Mouse (Mus musculus) A20 (cell line): ENCODE results near the gene Fli1.

Source experiments
- DNase-seq: peaks from one replicate; pipeline ENCODE4 v3.0.0-alpha.2; 2011; ENCODE audit warnings: low read depth, low spot score

The Fli1 gene

DNA sequence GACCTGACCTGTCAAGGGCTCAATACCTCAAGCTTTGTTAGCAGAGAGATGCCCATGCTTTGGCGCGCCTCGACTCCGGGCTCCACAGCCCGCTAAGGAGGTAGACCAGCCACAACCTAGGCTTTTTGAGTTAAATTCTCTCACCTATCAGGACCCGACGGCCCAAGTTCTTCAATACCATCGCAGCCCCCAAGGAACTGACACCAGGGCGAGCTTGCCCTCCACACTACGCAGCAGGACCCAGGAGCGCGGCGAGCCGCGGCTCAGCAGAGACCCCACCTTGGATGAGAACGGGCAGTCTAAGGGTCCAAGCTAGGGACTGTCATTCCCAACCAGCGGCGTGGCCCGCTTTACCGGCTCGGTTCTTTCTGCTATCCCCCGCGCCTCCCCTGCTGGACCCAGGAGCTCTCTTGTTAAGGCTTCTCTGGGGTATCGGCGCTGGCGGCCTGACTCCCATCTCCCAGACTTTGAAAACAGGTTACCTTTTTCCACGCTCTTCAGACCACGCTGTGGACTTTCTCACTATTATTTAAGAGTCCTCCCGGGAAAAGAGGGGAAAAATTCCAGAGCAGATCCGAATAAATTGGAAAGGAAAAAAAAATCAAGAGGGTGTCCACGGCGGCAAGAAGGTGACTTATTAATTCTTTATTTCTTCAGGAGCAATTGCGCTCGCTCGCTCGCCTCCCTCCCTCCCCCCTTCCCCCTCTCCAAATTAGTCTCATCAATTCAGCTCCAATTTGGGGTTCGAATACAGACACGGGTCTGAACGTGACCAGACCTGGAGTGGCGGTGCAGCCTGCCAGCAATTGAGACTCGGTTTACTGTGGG, at the start of gene Fli1:
Gene Fli1 (minus strand): TSS at position 650 of the 828 bp plus-strand sequence.
- DNase-seq: peak; percentile 35

DNA sequence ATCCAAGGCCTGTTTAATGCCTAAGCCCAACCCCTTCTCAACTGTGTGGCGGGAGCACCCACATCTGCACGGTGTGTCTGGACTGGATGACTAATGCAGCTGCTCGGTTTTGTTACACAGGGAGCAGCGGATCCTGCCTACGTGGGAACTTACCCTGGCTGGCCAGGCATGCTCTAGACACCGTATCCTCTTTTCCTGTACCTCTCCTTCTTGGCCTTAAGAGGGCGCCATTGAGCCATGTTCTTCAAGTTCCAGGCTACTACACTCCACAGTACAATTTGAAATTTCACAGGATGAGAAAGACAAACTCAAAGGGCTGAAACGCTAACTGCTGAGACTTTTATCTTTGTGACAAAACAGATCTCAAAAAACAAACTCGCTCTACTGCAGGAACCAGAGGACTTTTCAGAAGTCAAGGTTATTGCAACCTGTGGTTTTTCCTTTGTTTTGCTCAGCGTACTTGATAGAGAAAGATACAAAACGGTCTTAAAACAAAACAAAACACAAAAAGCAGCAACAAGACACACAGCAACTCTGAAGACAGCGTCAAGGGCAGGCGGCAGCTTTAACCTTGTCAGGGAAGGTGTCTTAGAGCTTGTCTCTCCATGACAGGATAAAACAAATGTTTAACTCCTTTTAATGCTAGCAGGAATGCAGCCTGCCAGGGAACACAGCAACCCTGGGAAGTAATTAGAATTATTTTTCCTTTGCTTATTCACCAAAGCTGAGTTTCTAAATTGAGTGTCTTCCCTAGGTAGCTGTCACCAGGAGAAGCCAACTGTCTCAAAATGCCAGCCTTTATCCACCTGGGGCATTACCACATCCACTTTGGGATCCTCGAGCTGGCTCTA, 49.3 kb upstream of the Fli1 start:
- DNase-seq: peak; percentile 92

GRCm38 (mm10) chr9:32590571-32590970, 47.9 kb upstream of the Fli1 start:
- DNase-seq: no peak

DNA sequence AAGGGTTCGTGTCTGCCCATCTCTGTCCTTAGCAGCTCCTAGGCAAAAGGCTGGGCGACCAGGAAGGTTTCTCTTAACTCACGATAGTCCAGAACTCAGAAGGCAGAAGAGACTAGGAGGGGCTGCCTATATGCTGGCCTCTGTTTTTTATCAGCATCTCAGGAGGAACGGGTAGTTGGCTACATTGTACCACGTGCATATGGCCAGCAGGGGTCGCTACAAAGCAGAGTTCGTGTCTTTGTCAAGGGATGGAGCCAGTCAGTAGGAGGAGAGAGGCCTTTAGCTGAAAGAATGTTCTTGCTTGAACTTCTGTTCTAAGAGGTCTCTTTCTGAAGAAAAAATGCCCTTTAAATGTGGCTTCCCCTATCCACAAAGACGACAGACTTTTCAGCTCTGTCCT, 47.2 kb upstream of the Fli1 start:
- peak; percentile 87 for DNase-seq

DNA sequence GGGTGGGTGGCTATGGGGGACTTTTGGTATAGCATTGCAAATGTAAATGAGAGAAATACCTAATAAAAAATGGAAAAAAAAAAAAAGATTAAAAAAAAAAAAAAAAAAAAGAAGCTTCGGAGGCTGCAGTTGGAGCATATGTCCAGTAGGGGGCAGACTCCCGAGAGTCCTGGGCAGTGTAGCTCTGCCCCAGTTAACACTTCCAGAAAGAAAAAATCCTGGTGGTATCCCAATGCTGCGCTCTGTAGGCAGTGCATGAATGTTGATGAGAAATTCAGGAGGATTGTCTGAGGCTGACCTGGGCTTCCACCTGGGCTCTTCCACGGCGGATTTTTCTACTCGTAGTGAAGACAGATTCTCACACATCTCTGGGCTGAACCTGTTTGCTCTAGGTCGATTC, 42.7 kb upstream of the Fli1 start:
- DNase-seq: peak; percentile 35

- no peak for DNase-seq
These were observed 41.2 kb upstream of the Fli1 start for GRCm38 (mm10) chr9:32583905-32584304.

DNA sequence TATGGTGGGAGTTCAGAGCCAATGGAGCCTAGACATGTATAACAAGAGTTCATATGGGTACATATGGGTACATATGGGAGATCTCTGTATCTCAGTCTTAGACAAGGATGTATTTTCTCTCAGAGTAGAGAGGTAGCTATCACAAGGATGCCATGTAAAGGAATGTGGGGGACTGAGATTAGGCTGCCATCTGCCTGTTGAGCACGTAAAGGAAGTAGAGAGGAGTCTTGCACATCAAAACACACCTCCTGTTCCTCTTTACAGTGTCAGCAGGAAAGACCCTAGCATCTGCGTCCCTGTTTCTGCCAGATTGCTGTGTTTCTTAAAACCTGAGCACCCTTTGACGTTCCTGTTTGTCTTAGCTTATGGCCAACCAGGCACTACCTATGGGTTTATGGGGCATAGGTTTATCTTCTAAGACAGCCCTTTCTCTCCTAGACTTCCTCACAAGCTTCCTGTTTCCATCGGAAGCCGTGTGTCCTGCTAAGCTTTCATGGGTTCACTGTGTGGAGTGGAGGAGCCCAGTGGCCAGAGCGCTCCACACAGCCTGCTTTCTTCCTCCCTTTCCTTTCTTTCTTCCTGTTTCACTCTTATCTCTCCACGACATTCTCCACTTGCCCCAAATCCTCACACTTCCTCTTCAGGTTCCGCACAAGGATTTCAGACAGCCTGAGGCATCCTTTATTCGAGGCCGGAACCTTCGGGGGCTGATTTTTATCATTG, 39.4 kb upstream of the Fli1 start:
- peak; percentile 48 for DNase-seq

DNA sequence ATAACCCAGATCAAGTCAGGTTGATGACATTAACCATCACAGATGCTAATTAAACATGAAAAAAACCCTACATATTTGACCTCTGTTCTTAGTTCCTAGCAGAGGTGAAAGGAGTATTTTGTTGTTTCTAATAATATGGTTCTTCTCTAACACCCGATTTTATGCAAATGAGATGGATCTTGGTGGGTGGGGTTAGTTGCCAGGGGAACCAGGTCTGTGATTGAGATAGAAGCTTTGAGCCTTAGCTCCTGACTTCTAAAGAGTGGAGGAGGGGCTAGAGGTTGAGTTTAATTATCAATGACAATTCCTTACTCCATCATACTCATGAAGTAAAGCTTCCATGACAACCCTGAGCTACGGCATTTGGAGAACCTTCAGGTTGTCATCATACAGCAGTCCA, 35.8 kb upstream of the Fli1 start:
- no peak for DNase-seq

DNA sequence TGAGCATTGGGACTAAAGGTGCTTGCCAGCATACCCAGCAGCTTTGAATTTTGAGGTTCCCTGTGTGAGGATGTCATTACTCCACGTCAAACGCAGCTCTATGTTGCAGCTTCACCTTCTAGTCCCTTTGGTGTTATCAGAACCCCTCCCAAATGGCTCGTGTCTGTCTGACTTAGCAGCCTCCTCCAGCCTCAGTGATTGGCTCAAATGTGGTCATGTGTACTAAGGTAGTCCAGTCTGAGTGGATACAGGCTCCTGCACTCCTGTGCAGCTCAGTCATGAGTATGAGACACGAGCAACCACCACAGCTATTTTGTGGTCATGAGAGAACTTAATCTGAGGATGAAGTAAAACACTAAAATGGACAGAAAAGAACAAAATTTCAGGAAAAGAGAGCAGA, 31.0 kb upstream of the Fli1 start:
- no peak for DNase-seq

GRCm38 (mm10) chr9:32571676-32572075, 29.0 kb upstream of the Fli1 start:
- no peak for DNase-seq

DNA sequence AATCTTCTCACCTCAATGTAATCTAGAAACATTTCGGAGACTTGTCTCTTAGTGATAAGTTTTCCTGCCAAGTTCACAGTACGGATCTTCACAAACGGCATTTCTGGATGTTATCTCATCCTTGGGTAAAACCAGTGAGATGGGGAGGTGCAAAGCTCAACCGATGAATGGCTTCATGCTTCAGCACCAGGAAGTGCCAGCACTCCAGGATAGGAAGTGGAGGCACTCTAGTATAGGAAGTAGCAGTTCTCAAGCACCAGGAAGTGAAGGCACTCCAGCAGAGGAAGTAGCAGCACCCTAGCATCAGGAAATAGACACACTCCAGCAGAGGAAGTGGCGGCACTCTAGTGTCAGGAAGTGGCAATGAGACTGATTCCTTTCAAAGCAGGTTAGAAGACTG, 27.9 kb upstream of the Fli1 start:
- DNase-seq: no peak

DNA sequence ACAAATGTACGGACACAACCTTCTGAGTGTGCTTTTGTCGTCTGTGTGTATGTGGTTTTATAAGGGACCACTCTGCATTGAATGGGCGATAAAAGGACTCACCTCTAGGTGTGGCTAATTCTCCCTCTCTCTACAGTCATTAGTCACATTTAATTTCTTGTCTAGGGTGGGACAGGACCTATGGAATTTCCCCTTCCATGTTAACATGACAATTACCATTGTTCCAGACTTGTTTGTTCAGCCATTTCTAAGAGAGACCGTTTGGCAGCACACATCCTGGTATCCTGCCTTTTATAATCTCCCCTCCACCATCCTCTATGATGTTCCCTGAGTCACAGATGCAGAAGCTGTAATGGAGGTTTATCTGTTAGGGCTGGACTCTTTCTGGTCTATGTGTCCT, 26.6 kb upstream of the Fli1 start:
- DNase-seq: no peak

GRCm38 (mm10) chr9:32567603-32568002, 24.9 kb upstream of the Fli1 start:
- no peak for DNase-seq

DNA sequence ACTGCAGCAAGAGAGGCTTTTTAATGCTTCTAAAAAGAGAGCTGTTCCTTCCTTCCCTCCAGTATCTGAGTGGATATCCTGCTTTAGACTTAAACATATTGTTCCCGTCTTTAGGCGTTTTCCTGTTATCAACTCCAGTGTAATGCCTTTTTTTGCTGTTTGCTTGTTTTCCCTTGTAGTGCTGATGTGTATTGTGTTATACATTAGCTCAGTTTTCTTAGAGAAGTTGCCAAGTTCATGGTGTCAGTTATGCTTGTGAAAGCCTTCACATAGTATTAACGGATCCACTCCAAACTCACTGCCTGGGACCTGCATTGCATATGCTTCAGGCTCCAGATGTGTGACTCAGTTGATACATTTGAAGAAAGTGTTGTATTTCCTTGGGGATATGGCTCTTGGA, 22.6 kb upstream of the Fli1 start:
- DNase-seq: no peak

DNA sequence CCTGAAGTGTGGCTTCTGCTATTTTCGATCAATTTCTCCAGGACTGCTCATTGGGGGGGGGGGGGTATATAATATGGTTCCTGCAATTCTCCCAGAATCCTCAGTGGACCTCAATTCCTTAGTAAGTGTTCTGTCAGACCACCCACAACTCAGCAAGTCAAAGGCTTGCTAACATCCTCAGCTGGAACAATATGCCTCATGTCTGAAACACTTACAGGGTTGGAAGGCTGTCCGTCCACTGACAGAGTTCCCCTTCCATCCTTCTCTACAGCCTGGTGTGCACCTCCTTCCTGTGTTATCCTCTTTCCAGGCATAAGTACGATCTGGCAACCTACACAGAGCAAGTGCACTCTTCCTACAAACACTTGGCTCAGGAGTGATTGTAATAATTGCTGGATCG, 20.2 kb upstream of the Fli1 start:
- no peak for DNase-seq

GRCm38 (mm10) chr9:32562409-32562808, 19.7 kb upstream of the Fli1 start:
- peak; percentile 73 for DNase-seq

DNA sequence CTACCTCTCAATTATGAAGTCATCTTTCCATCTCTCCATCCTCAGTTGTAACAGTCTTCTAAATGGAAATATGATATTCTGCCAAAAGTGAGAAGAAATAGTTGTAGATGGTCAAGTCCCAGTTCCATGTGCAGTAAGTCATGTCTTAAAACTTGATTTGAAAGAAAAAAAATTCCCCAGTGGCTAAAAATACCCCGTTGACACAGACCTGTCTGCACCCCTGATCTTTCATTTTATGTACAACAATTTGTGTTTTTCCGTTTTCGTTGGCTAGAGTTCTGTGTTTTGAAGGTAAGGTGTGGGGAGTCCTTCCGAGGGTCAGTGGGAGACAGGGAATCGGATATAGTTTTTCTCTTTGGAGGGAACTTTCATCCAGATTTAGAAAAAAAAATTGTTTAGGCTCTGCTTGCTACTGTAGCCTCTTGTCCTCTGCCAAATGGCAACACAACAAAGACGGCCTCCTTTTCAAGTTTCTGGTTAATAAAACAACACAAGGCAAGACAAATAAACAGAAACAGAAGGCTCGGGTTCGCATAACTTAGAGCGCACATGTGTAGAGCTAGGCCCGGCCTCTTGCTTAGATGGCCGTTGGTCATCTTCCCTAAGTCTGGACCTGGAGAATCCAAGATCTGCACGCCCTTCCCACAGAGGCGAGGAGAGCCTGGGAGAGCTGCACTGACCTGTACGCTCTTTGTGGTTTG, 18.7 kb upstream of the Fli1 start:
- DNase-seq: no peak

DNA sequence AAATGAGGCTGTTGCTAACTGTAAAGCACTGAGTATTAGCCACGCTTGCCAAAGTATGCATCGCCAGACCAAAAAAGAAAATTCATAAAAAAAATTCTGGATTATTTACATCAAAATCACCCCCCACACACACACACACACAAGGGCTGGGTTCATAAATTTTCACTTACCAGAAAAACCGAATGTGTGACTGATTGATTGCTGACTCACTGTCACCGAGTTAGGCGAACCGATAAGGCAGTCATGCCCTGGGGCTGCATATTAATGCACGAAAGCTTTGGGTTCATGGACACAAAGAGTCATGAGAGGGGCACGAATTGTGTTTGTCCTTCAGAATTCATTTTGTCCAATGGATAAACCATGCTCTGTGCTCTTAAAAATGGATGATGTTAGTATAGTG, 17.2 kb upstream of the Fli1 start:
- DNase-seq: no peak

DNA sequence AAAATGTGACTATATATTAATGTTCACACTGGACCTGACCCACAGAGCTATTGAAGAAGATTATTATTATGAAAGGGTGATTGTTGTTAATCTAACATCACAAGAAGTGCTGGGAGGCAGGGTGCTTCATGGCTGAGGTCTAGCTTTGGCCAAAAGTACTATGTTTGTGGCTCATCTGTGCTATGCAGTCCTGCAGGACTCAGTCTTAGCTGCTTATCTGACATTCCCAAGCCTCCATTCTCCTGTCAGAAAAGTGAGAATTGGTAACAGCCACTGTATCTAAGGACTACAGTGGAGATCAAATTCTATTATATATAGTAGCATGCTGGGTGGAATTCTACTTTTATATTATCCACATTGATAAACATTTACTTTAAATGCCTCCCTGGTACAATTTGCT, 16.8 kb upstream of the Fli1 start:
- DNase-seq: no peak

GRCm38 (mm10) chr9:32556313-32556712, 13.7 kb upstream of the Fli1 start:
- no peak for DNase-seq

DNA sequence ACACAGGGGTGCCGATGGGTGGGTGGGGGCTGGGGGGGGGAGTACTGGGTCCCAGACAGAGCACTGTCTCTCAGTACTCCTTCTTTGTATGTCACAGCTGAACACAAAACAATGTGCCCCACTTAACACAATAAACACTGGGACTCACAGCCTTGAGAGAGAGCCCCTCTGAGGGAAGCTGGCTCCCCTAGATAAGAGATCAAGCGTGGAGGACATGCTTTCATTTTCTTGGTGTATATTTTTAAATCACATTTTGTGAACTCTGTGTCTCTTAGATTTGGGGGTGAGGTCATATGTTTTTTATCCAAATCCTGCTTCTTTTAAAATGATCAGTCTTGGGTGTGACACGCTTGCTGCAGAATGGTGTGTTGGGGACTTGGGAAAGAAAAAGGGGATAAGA, 12.6 kb upstream of the Fli1 start:
- no peak for DNase-seq

GRCm38 (mm10) chr9:32550541-32550940, 7.9 kb upstream of the Fli1 start:
- no peak for DNase-seq
